Mouse (Mus musculus): ENCODE results near the gene Kat8. TPM values are rescaled to one million over a fixed set of nuclear protein-coding genes. Genes with fewer than 3 reads are reported as not detected.
"Not testable (repeated sequence)": the region's sequence is repeated elsewhere in the genome, so short reads cannot be mapped to it uniquely, and the experiment has no call there.

Kat8 gene
- polyA plus RNA-seq, 1 experiment from 2014 or later = 10.6 TPM

DNA sequence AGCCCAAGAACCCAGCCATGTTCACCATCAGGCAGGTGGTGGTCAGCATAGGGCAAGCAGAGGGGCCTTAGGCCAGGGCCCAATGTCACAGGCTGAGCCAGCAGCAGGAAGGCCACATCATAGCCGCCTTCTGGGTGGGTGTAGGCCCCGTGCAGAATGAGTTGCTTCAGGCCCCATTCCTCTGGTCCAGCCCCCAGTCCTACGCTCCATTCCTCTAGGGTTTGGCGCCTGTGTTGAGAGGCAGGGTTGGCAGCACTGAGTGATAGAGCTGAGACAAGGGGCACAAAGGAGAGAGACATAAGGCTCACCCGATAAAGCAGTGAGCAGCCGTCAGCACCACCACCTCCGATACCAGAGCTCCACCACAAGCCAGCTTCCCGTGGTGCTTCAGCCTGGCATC is 25.1 kb upstream of the Kat8 start:
- 88% methylated on average over 8 of the region's 8 CpGs for WGBS (ENCODE audit: missing documents)
- Histone ChIP-seq H3K27ac (no peak overlapping the region), H3K36me3 (ENCODE audit: inconsistent target) (peaks cover 77% of the 10 kb centered on the region), H3K79me2 (ENCODE audit: inconsistent target) (peaks cover 36% of the 10 kb centered on the region; the same call in 1 of the 2 replicates), H3K4me3 (ENCODE audit: inconsistent target) (no peak overlapping the region)

DNA sequence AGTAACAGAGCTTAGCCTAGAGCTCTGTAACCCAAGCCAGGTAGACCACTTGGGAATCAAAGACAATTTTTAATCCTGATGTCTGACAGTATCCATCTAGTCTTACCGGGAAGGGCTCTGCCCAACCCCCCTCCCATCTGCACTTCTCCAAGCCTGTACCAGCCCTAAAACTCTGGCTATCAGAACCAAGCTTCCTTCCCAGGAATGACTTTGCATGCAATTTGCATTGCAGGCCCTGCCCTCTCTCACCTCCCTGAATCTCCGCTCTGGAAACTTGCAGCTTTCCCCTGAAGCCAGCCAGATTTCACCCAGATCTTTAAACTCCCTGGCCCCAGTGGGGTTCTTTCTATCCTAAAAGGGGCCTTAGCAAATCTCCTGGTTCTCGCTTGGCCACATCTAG is 24.5 kb upstream of the Kat8 start:
- no peak overlapping the region for H3K4me3 ChIP-seq (ENCODE audit: inconsistent target)
- peaks cover 30% of the 10 kb centered on the region; the same call in 1 of the 2 replicates for H3K79me2 ChIP-seq (ENCODE audit: inconsistent target)
- H3K27ac ChIP-seq = no peak overlapping the region
- 95% methylated on average over 3 of the region's 3 CpGs for WGBS (ENCODE audit: missing documents)
- H3K36me3 ChIP-seq (ENCODE audit: inconsistent target) = peaks cover 71% of the 10 kb centered on the region

DNA sequence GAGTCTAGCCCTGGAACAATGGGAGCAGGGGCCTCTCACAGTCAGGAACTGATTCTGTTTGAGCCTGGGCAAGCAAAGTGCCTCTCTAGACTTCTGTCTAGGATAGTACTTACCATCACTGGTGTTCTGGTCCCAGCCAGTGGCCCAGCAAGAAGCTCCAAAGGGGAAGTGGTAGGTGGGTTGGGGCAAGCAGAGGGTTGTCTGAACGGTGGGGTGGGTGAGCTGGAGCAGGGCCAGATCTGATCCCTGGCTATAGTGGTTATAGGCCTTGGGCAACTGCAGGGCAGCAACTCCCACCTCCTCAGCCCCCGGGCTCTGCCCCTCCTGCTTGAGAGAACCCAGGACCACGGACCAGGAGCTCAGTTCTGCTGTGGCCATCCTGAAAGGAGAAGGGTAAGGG is 23.5 kb upstream of the Kat8 start:
- Histone ChIP-seq H3K36me3 (ENCODE audit: inconsistent target) (peaks cover 61% of the 10 kb centered on the region), H3K4me3 (ENCODE audit: inconsistent target) (no peak overlapping the region), H3K79me2 (ENCODE audit: inconsistent target) (peaks cover 19% of the 10 kb centered on the region; the same call in 1 of the 2 replicates), H3K27ac (no peak overlapping the region)
- 35% methylated on average over 3 of the region's 3 CpGs for WGBS (ENCODE audit: missing documents)

DNA sequence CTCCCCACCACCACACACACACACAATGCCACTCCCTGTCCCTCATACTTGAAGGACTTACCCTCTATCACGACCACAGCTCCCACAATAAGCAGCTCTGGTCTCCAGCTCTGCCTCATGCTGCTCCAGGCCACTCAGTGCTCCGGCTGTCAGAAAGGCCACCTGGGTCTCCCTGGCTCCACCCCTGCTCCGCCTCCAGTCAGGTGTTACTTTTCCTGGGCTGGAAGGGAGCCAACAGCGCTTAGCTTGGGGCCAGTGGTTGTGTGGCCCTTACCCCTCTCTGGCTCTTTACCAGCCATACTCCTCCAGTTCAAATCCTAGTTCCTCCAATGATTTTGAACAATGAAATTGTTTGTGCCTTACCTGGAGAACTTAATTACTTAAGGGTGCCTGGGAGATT is 21.5 kb upstream of the Kat8 start, which contains the start of gene Prss53:
Gene Prss53, minus strand, starts transcription at position 173 of the 400 bp plus-strand sequence.
- H3K79me2 ChIP-seq (ENCODE audit: inconsistent target) = no peaks in the 10 kb centered on the region; the same call in 1 of the 2 replicates
- H3K27ac ChIP-seq = no peak within 1 kb of the TSS
- H3K4me3 ChIP-seq (ENCODE audit: inconsistent target) = no peak within 1 kb of the TSS
- H3K36me3 ChIP-seq (ENCODE audit: inconsistent target) = peaks cover 41% of the 10 kb centered on the region
- WGBS (ENCODE audit: missing documents) = 93% methylated on average over 4 of the region's 4 CpGs

DNA sequence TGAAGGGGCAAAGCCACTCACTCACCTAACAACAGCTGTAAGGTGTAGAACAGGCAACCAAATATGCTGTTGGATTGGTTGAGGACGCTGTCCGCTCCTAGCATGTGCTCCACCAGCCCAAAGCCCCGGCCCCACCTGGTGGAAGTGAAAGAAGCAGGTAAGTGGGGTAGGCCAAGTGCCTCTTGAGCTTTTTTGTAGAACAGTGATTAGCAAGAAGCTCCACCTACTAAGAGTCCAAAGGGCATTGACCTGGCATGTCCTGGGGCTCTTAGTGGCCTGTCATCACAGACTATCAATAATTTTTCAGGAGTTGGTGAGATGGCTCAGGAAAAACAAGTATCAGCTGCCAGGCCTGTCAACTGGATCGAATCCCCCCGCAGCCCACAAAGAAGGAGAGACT is 17.8 kb upstream of the Kat8 start:
- no peak overlapping the region for H3K27ac ChIP-seq
- H3K79me2 ChIP-seq (ENCODE audit: inconsistent target) = no peaks in the 10 kb centered on the region
- peaks cover 7% of the 10 kb centered on the region; the same call in 1 of the 2 replicates for H3K36me3 ChIP-seq (ENCODE audit: inconsistent target)
- 85% methylated on average over 5 of the region's 5 CpGs for WGBS (ENCODE audit: missing documents)
- no peak overlapping the region for H3K4me3 ChIP-seq (ENCODE audit: inconsistent target)

DNA sequence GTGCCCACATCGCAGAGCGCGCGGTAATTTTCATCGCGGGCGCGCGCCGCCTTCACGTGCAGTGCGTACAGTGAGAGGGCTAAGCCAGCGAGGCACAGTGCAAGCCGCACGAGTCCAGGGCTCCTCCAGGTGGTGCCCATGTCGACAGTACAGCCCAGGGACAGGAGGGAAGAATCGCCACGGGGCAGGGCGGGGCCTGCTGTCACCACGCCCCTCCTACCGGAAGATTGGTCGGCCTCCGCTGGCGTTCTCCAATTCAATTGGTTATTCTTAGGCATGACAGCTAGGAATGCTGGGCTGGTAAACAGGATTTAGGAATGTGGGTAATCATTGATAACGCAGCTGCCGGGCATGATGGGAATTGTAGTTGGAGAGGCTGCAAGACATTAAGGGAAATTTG is 16.9 kb upstream of the Kat8 start, which contains the start of the genes Gm21974 and Vkorc1:
Gene Gm21974, minus strand, starts transcription at position 13 of the 400 bp plus-strand sequence.
Gene Vkorc1, minus strand, starts transcription at position 176 of the 400 bp plus-strand sequence.
- H3K79me2 ChIP-seq (ENCODE audit: inconsistent target) = no peaks in the 10 kb centered on the region
- under 1% methylated on average over 26 of the region's 26 CpGs for WGBS (ENCODE audit: missing documents)
- 0 out of 2 replicates have a peak within 1 kb of the TSS, but pooled peaks have one; percentile 12 for H3K27ac ChIP-seq
- H3K36me3 ChIP-seq (ENCODE audit: inconsistent target) = no peaks in the 10 kb centered on the region; the same call in 1 of the 2 replicates
- H3K4me3 ChIP-seq (ENCODE audit: inconsistent target) = peak within 1 kb of the TSS; percentile 58

DNA sequence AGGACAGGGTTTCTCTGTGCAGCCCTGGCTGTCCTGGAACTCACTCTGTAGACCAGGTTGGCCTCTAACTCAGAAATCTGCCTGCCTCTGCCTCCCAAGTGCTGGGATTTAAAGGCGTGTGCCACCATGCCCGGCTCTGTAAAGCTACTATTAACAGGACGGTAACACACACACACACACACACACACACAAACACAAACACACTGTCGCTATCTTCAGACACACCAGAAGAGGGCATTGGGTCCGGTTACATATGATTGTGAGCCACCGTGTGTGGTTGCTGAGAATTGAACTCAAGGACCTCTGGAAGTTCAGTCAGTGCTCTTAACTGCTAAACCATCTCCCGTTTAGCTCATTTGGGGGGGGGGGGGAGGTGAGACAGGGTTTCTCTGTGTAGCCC is 16.4 kb upstream of the Kat8 start:
- not testable (repeated sequence) for H3K36me3 ChIP-seq (ENCODE audit: inconsistent target); H3K27ac ChIP-seq; H3K79me2 ChIP-seq (ENCODE audit: inconsistent target)
- H3K4me3 ChIP-seq (ENCODE audit: inconsistent target) = peak overlapping the region; percentile 58
- 67% methylated on average over 6 of the region's 7 CpGs for WGBS (ENCODE audit: missing documents)

DNA sequence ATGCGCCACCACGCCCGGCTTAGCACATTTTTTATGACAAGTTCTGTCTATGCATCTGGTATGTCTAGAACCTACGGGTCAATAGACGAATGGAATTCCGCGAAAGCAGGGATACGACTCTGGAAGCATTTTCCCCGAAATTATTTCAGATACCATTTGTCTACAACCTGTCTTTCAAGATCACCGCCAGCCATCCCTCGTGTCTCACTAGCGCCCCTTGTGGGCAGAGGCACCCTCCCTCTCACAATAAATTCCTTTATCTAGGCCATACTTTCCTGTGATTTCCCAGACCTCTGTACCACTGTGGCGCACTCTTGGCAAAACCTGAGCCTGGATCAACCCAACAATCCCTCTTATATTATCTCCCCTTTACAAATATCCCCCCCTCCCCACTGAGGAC is 15.9 kb upstream of the Kat8 start:
- Histone ChIP-seq H3K4me3 (ENCODE audit: inconsistent target) (no peak overlapping the region), H3K79me2 (ENCODE audit: inconsistent target) (no peaks in the 10 kb centered on the region), H3K27ac (no peak overlapping the region), H3K36me3 (ENCODE audit: inconsistent target) (no peaks in the 10 kb centered on the region; the same call in 1 of the 2 replicates)
- WGBS (ENCODE audit: missing documents) = 75% methylated on average over 11 of the region's 13 CpGs

DNA sequence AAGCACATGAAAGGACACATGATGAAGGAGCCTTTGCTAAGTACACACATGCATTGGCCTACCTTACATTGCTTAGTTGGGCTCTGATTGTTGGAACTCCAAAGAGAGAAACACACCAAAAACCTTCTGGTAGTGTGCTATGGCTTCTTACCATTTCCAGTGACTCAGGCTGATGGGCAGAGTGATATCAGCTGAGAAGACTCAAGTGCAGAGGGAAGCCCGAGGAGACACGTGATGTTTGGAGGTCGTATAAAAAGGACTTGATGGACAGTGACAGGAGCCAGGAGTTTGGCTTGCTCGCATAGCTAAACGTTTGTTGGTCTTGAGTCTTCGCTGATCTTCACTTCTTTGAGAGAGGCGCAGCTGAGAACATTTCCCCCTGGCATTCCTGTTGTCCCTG is 14.8 kb upstream of the Kat8 start:
- no peaks in the 10 kb centered on the region; the same call in 1 of the 2 replicates for H3K36me3 ChIP-seq (ENCODE audit: inconsistent target)
- H3K4me3 ChIP-seq (ENCODE audit: inconsistent target) = no peak overlapping the region
- 98% methylated on average over 7 of the region's 7 CpGs for WGBS (ENCODE audit: missing documents)

DNA sequence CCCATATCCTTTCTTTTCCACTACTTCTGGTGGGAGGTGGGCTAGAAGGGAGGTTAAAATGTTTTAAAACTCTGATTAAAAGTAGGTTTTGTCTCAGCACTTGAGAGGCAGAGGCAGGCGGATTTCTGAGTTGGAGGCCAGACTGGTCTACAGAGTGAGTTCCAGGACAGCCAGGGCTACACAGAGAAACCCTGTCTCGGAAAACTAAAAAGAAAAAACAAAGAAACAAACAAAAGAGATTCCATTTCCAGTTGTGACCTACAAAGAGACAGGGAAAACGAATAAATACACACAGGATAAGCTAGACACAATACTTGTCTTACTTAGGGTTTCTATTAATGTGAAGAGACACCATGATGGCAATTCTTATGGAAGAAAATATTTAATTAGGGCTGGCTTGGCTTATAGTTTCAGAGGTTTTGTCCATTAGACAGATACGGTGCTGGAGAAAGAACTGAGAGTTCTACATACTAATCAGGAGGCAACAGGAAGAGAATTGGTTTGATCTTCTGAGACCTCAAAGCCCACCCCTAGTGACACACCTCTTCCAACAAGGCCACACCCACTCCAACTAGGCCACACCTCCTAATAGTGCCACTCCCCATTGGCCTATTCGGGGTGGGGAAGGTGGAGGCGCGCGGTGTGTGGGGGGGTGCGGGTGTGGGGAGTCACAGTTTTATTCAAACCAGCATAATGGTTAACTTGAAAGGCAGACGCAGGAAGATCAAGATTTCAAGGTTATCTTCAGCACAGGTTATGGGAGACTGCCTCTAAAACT is 13.9 kb upstream of the Kat8 start:
- 72% methylated on average over 9 of the region's 10 CpGs for WGBS (ENCODE audit: missing documents)
- H3K4me3 ChIP-seq (ENCODE audit: inconsistent target) = no peak overlapping the region
- H3K27ac ChIP-seq = no peak overlapping the region
- no peaks in the 10 kb centered on the region for H3K36me3 ChIP-seq (ENCODE audit: inconsistent target)
- H3K79me2 ChIP-seq (ENCODE audit: inconsistent target) = no peaks in the 10 kb centered on the region

More for the DNA sequence above, 14.8 kb upstream of the Kat8 start:
- Histone ChIP-seq H3K79me2 (ENCODE audit: inconsistent target) (no peaks in the 10 kb centered on the region), H3K27ac (no peak overlapping the region)

DNA sequence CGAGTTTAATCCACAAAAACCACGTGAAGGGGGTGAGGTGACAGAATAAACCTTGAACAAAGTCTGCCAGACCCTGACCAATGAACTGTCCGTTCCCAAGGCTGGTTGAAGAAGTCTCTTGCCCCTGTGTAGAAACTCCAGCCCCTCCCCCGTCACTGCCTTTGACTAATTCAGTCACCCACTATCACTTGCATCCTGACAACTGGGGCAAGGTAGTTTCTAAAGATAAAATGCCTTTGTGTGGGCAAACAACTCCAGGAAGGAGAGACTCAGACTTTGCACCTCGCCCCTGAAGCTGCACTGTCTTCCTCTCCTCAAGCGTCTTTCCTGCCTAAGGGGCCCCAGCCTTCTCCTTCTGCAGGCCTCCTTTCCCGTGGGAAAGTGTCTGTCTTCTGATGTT is 12.3 kb upstream of the Kat8 start:
- Histone ChIP-seq H3K36me3 (ENCODE audit: inconsistent target) (no peaks in the 10 kb centered on the region), H3K27ac (no peak overlapping the region), H3K79me2 (ENCODE audit: inconsistent target) (peaks cover 8% of the 10 kb centered on the region; the same call in 1 of the 2 replicates), H3K4me3 (ENCODE audit: inconsistent target) (no peak overlapping the region)
- 63% methylated on average over 7 of the region's 7 CpGs for WGBS (ENCODE audit: missing documents)

DNA sequence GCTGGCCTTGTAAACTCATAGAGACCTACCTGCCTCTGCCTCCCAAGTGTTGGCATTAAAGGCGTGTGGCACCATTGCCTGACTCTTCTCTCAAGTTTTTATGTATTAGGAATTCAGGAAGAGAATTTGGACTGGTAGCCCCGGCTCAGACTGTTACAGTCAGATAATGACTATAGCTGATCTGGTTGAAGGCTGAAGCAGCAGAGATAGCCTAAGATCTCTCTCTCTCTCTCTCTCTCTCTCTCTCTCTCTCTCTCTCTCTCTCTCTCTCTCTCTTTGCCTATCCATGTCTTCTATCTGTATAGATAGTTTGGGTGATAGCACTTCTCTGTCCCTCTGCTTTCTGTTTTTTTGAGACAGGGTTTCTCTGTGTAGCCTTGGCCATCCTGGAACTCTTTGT is 10.5 kb upstream of the Kat8 start:
- 89% methylated on average over 2 of the region's 2 CpGs for WGBS (ENCODE audit: missing documents)
- peaks cover 8% of the 10 kb centered on the region; the same call in 1 of the 2 replicates for H3K79me2 ChIP-seq (ENCODE audit: inconsistent target)
- peaks cover 8% of the 10 kb centered on the region for H3K36me3 ChIP-seq (ENCODE audit: inconsistent target)
- no peak overlapping the region for H3K27ac ChIP-seq
- H3K4me3 ChIP-seq (ENCODE audit: inconsistent target) = no peak overlapping the region

DNA sequence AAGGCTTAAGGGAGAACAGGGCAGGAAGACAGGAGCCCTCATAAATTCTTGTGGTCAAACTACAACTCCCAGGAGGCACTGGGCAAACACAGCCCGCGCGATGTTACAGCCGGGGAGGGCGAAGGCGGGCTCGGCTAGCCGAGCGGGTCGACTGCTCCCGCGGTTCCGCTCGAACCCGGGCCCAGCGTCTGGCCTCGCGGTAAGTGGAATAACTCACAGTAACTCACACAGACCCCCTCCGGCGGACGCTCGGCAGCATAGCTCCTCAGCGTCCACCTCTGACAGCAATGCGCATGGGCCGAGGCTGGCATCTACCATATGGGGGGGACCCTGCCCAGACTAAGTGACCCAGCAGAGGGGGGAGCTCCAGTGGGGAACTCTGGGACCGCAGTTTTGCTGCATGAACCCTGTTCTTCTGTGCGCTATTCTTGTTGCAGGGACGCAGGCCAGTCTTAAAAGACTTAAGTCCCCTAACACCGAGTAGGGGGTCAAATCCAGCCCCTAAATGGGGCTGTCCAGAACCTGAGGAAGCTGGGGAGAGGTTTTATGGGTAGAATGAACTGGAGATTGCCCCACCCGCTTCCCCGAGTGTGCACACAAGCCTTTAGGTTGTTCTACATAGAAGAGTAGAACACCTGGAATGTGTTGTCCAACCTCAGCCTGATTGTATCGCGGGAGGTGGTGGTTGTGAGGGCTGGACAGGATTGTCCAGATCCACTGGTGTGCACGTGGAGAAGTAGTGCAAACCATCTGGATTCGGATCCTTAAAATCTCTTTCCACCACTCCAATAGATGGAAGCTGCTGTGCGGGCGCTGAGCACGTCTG is 8.1 kb upstream of the Kat8 start, which contains the start of gene Bckdk:
Gene Bckdk, plus strand, starts transcription at position 112 of the 826 bp plus-strand sequence.
- 7% methylated on average over 37 of the region's 38 CpGs for WGBS (ENCODE audit: missing documents)
- Histone ChIP-seq H3K27ac (peak within 1 kb of the TSS; percentile 69), H3K36me3 (ENCODE audit: inconsistent target) (peaks cover 31% of the 10 kb centered on the region), H3K79me2 (ENCODE audit: inconsistent target) (peaks cover 8% of the 10 kb centered on the region; the same call in 1 of the 2 replicates), H3K4me3 (ENCODE audit: inconsistent target) (peak within 1 kb of the TSS; percentile 92)

DNA sequence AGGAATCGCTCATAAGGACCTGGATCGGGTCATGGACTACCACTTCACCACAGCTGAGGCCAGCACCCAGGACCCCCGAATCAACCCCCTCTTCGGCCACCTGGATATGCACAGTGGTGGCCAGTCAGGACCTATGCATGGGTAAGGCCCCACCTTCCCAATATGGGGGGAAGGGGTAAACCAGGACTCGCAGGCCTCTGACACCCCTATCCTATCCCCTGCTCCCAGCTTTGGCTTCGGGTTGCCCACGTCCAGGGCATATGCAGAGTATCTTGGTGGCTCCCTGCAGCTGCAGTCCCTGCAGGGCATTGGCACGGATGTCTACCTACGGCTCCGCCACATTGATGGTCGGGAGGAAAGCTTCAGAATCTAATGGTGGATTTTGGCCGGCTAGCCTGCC is 4.4 kb upstream of the Kat8 start:
- Histone ChIP-seq H3K79me2 (ENCODE audit: inconsistent target) (peaks cover 13% of the 10 kb centered on the region), H3K36me3 (ENCODE audit: inconsistent target) (peaks cover 31% of the 10 kb centered on the region), H3K27ac (no peak overlapping the region), H3K4me3 (ENCODE audit: inconsistent target) (no peak overlapping the region)
- WGBS (ENCODE audit: missing documents) = 95% methylated on average over 12 of the region's 12 CpGs

All from macrophage (primary cell).